ENCODE assay signal across 8 mouse cellular contexts in the genomic region with DNA sequence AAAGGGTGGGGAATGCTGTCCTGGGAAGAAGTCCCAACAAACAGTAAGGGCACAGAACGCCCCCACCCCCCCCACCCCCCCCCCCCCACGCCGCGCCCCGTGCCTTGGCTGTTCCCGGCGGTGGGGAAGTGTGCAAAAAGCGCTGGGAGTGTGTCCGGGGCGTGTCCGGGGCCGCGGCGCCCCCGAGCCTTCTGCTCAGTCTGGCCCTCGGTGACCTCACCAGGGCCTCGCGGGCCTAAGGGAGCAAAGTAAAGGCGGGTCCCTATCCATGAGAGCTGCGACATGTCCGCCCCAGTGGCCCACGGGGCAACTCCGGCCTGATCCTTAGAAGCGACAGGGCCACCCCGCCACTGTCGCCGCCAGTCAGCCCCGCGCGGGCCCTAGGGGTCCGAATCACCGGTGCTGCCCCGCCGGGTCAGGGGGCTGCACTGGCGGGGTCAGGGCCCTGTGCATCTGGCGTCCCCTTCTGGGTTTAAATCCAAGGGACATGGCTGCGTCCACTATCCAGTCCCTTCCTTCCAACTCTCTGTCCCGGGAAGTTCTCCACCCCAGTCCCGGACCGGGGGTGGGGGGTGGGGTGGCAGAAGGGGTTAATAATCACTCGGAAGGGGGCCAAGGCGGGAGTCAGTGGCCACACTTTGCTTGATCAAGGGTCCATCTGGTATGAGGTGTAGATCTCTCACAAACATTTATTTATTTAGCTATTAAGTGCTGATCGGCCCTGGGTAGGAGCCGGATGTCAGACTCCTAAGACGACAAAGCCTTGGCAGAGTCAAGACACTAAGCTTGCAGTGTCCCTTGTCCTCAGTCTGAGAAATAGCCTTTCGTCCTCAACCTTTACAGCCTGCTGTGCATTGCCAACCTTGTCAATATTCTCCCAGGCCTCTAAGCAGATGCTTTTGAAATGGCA. TPM values are rescaled to one million over a fixed set of nuclear protein-coding genes. Genes with fewer than 3 reads are reported as not detected.
DNase-seq lines count a peak whose midpoint lies in the region; ATAC-seq lines count a peak whose summit lies in the region.

Gene Wwc2 (minus strand): TSS at position 14 of the 910 bp plus-strand sequence.

- H3K4me2 ChIP-seq in intestine, embryonic 14.5 days (ENCODE audit: low read length) = peak within 1 kb of the TSS; percentile 93

- H3K36me3 ChIP-seq in intestine, embryonic 14.5 days (ENCODE audit: control insufficient read depth, insufficient read depth, low read length) = no peaks in the 10 kb centered on the region

- H3K4me3 ChIP-seq in intestine, embryonic 14.5 days (ENCODE audit: low read depth, low read length) = peak within 1 kb of the TSS; percentile 93

- H3K27ac ChIP-seq in intestine, embryonic 14.5 days (ENCODE audit: low read depth) = peak within 1 kb of the TSS; percentile 92

- peak; percentile 74 for ATAC-seq in intestine, embryonic 14.5 days (replicated peaks; ENCODE audit: low FRiP score, low TSS enrichment, low read depth)
- no peak for ATAC-seq in erythroid progenitor cell, adult 5-6 weeks (replicated peaks; ENCODE audit: low FRiP score, poor library complexity, severe bottlenecking)

- intact Hi-C loops in left cerebral cortex, postnatal 4 days (cut with DNase I) = no loop called here

- peaks cover 24% of the 10 kb centered on the region for H3K4me1 ChIP-seq in intestine, embryonic 14.5 days (replicated peaks; ENCODE audit: control insufficient read depth, insufficient read depth, low read length)

- no peaks in the 10 kb centered on the region for H3K27me3 ChIP-seq in intestine, embryonic 14.5 days (replicated peaks; ENCODE audit: control insufficient read depth, insufficient read depth, low read length)

- peak; percentile 74 to 78 for DNase-seq in adrenal gland, adult 18-20 months (ENCODE audit: low spot score in 2 of 2)
- peak; percentile 21 to 40 for DNase-seq in cerebellum, postnatal 36 days
- peak; percentile 88 for DNase-seq in gastrocnemius, postnatal 25 days
- DNase-seq in intestine, embryonic 14.5 days (ENCODE audit: low spot score) = peak; percentile 83
- DNase-seq in left cerebral cortex, postnatal 4 days = peak; percentile 38
- peak; percentile 77 for DNase-seq in mesoderm, embryonic 11.5 days (ENCODE audit: low read depth, low spot score)
- DNase-seq in right cerebral cortex, postnatal 4 days = peak; percentile 29

- H3K9ac ChIP-seq in intestine, embryonic 14.5 days (ENCODE audit: low read length) = peak within 1 kb of the TSS; percentile 86

- 3% methylated on average over 43 of the region's 46 CpGs for WGBS in intestine, embryonic 14.5 days

- no peaks in the 10 kb centered on the region for H3K9me3 ChIP-seq in intestine, embryonic 14.5 days (ENCODE audit: control insufficient read depth, low read length)

RNA-seq across cellular contexts. Expression of gene Wwc2, which starts in this region (rescaled TPM):
- total RNA-seq in adrenal gland, adult 18-20 months (2021) = 10 to 100 TPM; 22.1 to 24.3 TPM
- 1 to 10 TPM; 7.2 to 7.5 TPM for total RNA-seq in gastrocnemius, postnatal 25 days (2021)
- polyA plus RNA-seq in intestine, embryonic 14.5 days (2014; fragmentation: Nextera tagmentation; extraction: Ambion mirVana) = 10.4 and 10.6 TPM in 2 replicates
- 10 to 100 TPM; 23.3 to 23.7 TPM for total RNA-seq in left cerebral cortex, postnatal 4 days (2021)
- total RNA-seq in erythroid progenitor cell, adult 5-6 weeks (2015; ENCODE audit: low replicate concordance) = under 0.01 and 0.84 TPM in 2 replicates
- total RNA-seq in erythroid progenitor cell, adult 5-6 weeks (2017; ENCODE audit: low replicate concordance) = 0.53 and 0.64 TPM in 2 replicates

Comparison
In these comparisons a context has a peak if more than half of its experiments do, and no peak if none do; other contexts are left out.
1. RNA of gene Wwc2 (total RNA-seq): 22.1 to 24.3 TPM in adrenal gland, adult 18-20 months, 23.3 to 23.7 TPM in left cerebral cortex, postnatal 4 days and 7.2 to 7.5 TPM in gastrocnemius, postnatal 25 days; under 0.01 to 0.84 TPM in erythroid progenitor cell, adult 5-6 weeks; every median in the first group is over 4 times any median in the second.
2. DNase-seq: peak in every context shown above with its lines; median percentile 88 in gastrocnemius, postnatal 25 days; 83 in intestine, embryonic 14.5 days; 77 in mesoderm, embryonic 11.5 days; 76 in adrenal gland, adult 18-20 months; 38 in left cerebral cortex, postnatal 4 days; 30 in cerebellum, postnatal 36 days; 29 in right cerebral cortex, postnatal 4 days.